Mouse (Mus musculus): ENCODE measurements around the gene Ppip5k2. TPM values are rescaled to one million over a fixed set of nuclear protein-coding genes. Genes with fewer than 3 reads are reported as not detected.

Ppip5k2 gene
- polyA plus RNA-seq (2015; fragmentation: Nextera tagmentation; extraction: Ambion mirVana), result 4.2 and 4.6 TPM in 2 replicates

GRCm38 (mm10) chr1:97769904-97770753 is at the start of gene Ppip5k2, which contains the start of gene Gin1:
TSS of gene Ppip5k2 (minus strand) at chr1:97770411.
TSS of gene Gin1 (plus strand) at chr1:97770172.

GRCm38 (mm10) chr1:97661406-97662241 is 108.6 kb downstream of the Ppip5k2 start, which contains the start of gene D1Ertd622e:
TSS of gene D1Ertd622e (minus strand) at chr1:97662074.

Other genes with a start within 250 kb of the Ppip5k2 start
- 6.1 and 6.4 TPM in 2 replicates for gene D1Ertd622e, start 108.3 kb downstream of the Ppip5k2 start, polyA plus RNA-seq (2015; fragmentation: Nextera tagmentation; extraction: Ambion mirVana)
- 8.6 and 10.1 TPM in 2 replicates for gene Gin1, start 239 bp downstream of the Ppip5k2 start, polyA plus RNA-seq (2015; fragmentation: Nextera tagmentation; extraction: Ambion mirVana)

All from skeletal muscle tissue, postnatal 0 days (tissue).